Comparison of ENCODE assay signal across 12 mouse cellular contexts in the genomic region with DNA sequence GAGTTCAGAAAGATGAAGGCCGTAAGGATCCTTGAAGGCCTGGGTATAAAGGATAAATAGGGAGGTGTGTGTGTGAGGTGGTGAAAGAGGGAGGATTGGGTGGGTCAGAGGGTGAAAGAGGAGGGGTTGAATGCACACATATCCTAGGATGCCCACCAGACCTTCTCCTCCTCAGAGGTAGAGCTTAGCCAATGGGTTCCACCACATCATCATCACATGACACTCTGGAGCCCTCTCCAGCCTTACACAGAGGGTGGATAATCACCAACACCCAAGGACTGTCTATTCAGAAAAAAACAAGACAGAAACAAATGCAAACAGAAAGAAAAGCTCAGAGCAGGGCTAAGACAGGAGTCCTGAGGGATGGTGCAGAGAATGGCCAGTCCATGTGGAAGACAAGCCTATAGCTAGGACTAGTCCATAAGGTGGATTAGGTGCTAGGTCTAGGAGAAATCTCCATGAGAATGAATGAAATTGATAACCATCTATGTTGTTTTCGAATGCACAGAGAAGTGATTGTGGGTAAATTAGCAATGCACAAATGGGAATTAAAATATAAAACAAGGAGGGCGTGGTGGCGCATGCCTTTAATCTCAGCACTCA.
"Had no signal": no experiment of that assay in that cellular context is flagged by ENCODE, and none has a peak within 500 bp of the region (broad histone marks: within the 10 kb centered on the region; RNA-seq: fewer than 3 reads in every experiment).

No protein-coding gene starts in this region.

- H3K27me3 ChIP-seq: intestine, embryonic 15.5 days; liver, embryonic 13.5 days; midbrain, embryonic 12.5 days had no signal

- H3K4me1 ChIP-seq: midbrain, embryonic 12.5 days had no signal

- H3K4me2 ChIP-seq: intestine, embryonic 15.5 days; liver, embryonic 13.5 days; midbrain, embryonic 12.5 days had no signal

- ATAC-seq: intestine, embryonic 15.5 days; lung, postnatal 0 days had no signal

- H3K27ac ChIP-seq: intestine, embryonic 15.5 days; left cerebral cortex, adult 2 months; limb, embryonic 10.5 days; liver, embryonic 13.5 days; midbrain, embryonic 12.5 days had no signal

- H3K4me3 ChIP-seq: intestine, embryonic 15.5 days; left cerebral cortex, adult 2 months; limb, embryonic 10.5 days; liver, embryonic 13.5 days; midbrain, embryonic 12.5 days had no signal

- DNase-seq: kidney, adult 18-20 months; kidney, postnatal 25 days; liver, embryonic 13.5 days; lung, adult 2 months; lung, postnatal 36 days; right cerebral cortex, postnatal 14 days; thymus, postnatal 14 days had no signal

- H3K9ac ChIP-seq: intestine, embryonic 15.5 days; liver, embryonic 13.5 days; midbrain, embryonic 12.5 days had no signal

- H3K36me3 ChIP-seq: intestine, embryonic 15.5 days; limb, embryonic 10.5 days; midbrain, embryonic 12.5 days had no signal

- H3K9me3 ChIP-seq: intestine, embryonic 15.5 days; limb, embryonic 10.5 days; liver, embryonic 13.5 days; midbrain, embryonic 12.5 days had no signal
